Mouse (Mus musculus) hindlimb bud, embryonic 11.5 days (tissue): Measurements from ENCODE around the gene Tmem234.

Experiments
- DNase-seq: peaks from one replicate; pipeline ENCODE4 v3.0.0-alpha.2; 2012; ENCODE audit warnings: low read depth, low spot score; ENCODE audit errors: extremely low spot score

Gene Tmem234

DNA sequence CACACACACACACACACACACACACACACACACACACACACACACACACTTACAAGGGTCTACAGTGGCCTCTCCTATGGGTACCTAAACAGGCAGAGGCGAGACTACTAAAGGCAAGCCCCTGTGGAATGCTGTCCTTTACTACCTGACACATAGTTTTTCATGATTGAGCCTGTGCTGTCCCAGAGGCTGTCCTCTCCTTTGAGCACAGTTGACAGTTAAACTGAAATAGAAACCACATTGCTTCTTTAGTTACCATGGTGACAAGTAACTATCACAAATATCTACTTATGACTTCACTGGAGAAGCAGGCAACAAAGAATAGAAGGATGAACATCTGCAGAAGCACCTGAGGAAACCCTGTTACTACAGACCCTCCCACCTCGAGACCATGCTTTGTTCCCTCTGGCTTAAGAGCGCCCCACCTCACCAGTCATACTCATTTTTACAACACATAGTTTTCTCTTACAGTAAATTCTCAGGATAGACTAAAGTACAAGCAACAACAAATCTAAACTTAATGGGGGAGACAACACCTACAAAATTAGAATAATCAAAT lies 61.9 kb downstream of the Tmem234 start:
- DNase-seq, result no peak

DNA sequence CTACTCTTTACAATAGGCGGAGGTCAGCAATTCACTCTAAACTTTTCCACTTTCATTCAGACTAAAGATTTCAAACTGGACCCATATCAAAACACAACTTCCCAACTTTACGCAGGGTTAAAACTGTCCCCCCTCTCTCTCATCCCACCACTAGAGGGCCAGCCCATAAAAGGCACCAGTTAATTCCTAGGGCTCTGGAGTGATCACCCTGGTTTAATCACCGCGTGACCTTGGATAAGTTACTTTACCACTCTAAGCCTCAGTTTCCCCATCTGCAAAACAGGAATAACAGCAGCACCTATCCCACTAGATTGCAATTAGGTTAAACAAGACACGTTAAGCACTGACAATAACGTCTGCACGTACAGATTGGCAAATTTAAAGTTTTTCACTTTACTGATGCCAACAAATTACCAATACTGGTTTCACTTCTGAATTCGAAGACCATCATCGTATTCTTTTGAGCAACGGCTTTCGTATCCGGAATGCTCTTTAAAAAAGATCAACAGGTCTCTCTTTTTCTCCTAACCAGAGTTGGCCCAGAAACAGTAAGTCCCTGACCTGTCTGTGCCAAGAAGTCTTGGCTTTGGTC lies 71.1 kb downstream of the Tmem234 start:
- DNase-seq, result peak; percentile 46

DNA sequence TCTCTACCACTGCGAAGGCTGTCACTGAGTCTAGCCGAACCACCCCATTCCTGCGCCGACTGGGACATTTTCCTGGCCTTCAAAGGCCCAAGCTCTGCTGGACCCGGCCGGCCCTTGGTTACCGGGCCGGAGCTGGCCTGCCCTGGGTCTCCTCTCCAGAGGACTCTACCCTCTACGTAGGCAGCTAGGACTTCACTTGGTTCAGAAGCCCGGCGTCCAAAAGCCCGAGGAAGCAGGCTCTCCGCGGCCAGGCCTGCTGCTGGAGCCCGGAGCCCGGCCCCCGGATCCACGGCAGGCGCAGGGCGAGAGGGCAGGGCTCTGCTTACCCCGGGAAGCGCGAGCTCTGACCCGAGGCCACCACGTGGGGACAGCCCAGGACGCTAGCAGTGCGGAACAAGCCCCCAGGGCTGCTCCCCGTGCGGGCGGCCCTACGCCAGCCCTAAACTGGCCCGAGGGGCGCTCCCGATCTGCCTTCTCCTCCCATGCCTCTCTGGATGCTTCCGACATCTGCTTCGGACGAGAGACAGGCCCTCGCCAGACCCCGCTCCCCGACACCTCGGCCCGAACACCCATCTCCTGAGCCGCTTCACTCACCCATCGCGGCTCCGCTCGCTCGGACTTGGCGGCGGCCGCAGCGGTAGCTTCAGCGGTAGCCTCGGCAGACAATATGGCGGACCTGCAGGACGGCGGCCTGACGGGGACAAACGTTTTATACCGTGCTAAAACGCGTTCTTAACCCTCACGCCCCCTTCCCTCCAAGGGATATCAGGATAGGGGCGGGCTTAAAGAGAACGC lies 71.8 kb downstream of the Tmem234 start, which contains the start of gene Kpna6:
Kpna6 (minus strand) TSS at position 685 of the 795 bp plus-strand sequence.
- DNase-seq, result peak; percentile 39

DNA sequence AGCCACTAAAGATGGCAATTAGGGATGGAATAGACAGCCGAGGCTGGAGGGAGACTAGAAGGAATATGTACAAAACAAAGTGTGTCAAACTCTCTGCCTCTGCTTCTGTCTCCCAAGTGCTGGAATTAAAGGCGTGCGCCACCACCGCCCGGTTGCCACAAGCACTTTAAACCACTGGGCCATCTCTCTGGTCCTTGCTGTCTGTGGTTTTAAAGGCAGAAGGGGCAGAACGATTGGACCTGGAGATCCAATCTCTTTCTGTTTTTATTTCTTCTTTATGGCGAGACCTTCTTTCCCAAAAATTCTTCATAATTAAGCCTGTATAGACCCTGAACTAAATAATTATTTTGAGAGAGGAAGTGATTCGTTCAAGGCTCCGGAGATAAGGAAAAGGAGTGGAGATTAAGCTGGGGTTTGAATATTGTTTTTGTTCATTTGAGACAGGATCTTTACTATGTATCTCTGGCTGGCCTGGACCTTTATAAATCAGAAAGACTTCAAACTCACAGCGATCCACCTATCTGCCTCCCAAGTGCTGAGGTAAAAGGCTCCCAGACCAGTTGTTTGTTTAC lies 72.5 kb downstream of the Tmem234 start:
- no peak for DNase-seq
